Mouse (Mus musculus): ENCODE data around the gene Slc13a2. TPM values are rescaled to one million over a fixed set of nuclear protein-coding genes. Genes with fewer than 3 reads are reported as not detected.

The Slc13a2 gene
- polyA plus RNA-seq, 1 experiment from 2014 or later, result not detected

DNA sequence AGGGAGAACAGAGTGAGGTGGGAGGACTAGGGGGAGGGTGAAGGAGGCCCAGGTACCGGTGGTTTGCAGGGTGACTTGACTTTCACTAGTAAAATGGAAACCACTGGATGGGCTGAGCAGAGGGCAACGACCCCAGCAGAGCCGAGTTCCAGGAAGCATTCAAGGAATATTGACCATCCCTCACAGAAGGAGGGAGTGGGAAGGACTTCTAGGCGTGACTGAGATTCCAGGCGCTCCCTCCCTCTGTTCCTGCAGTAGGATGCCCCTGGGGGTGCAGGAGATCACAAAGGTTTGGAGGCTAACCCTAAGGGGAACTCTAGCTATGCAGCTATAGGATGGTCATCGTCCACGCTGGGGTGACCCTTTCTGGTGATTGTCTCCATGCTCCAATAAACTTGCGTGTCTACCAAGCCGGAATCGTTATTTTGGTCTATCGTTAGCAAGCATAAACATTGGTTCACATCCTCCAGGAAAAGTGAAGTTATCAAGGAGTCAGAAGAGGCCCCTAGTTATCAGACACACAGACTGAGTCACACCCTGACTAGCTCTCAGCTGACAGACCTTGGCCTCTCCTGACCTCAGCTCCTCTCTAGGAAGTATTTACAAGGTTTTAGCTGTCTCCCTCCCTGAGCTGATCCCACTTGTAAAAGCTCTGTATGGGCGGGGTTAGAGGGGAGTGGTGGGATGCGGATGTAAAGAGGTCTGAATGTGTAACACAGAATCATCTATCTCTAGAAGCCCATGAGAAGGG lies 41.4 kb upstream of the Slc13a2 start:
- Histone ChIP-seq H3K4me3 (ENCODE audit: low read depth, low read length) (no peak overlapping the region), H3K9ac (ENCODE audit: low read length) (no peak overlapping the region), H3K9me3 (replicated peaks; ENCODE audit: control insufficient read depth, low read length) (no peaks in the 10 kb centered on the region), H3K4me2 (ENCODE audit: low read length) (no peak overlapping the region), H3K27me3 (replicated peaks; ENCODE audit: control insufficient read depth, insufficient read depth, low read length) (no peaks in the 10 kb centered on the region), H3K36me3 (ENCODE audit: control insufficient read depth, insufficient read depth, low read length) (no peaks in the 10 kb centered on the region), H3K4me1 (ENCODE audit: control insufficient read depth, insufficient read depth, low read length) (peaks cover 6% of the 10 kb centered on the region; the same call in 1 of the 2 replicates), H3K27ac (ENCODE audit: low read depth, low read length) (no peak overlapping the region)
- ATAC-seq (no peak), DNase-seq (ENCODE audit: low spot score) (no peak)
- WGBS, result 73% methylated on average over 13 of the region's 13 CpGs

DNA sequence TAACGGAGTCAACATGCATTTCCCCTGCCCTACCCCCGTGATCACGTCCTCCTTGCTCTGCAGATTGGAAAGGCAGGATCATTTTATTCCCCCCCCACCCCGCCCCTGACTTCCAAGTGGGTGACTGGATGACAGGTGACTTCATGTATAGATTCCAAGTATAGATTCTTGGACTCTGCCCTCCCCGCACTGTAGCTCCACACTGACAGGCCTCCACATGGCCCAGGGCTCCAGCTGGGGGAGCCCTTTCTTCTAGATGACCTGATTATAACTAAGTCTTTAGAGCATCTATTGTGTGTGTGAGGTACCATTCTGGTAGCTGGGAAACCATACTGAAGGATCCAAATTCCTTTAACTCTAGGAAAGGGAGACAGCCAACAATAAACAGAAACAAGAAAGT lies 40.7 kb upstream of the Slc13a2 start:
- Histone ChIP-seq H3K4me2 (ENCODE audit: low read length) (no peak overlapping the region), H3K27ac (ENCODE audit: low read depth, low read length) (no peak overlapping the region), H3K36me3 (ENCODE audit: control insufficient read depth, insufficient read depth, low read length) (no peaks in the 10 kb centered on the region), H3K4me3 (ENCODE audit: low read depth, low read length) (no peak overlapping the region), H3K27me3 (replicated peaks; ENCODE audit: control insufficient read depth, insufficient read depth, low read length) (no peaks in the 10 kb centered on the region), H3K9me3 (replicated peaks; ENCODE audit: control insufficient read depth, low read length) (no peaks in the 10 kb centered on the region), H3K4me1 (ENCODE audit: control insufficient read depth, insufficient read depth, low read length) (peaks cover 6% of the 10 kb centered on the region; the same call in 1 of the 2 replicates), H3K9ac (ENCODE audit: low read length) (no peak overlapping the region)
- no peak for ATAC-seq
- 78% methylated on average over 5 of the region's 5 CpGs for WGBS
- no peak for DNase-seq (ENCODE audit: low spot score)

- Histone ChIP-seq H3K9ac (ENCODE audit: low read length) (no peak overlapping the region), H3K27me3 (replicated peaks; ENCODE audit: control insufficient read depth, insufficient read depth, low read length) (no peaks in the 10 kb centered on the region), H3K9me3 (replicated peaks; ENCODE audit: control insufficient read depth, low read length) (no peaks in the 10 kb centered on the region), H3K27ac (ENCODE audit: low read depth, low read length) (no peak overlapping the region), H3K4me3 (ENCODE audit: low read depth, low read length) (no peak overlapping the region), H3K4me2 (ENCODE audit: low read length) (no peak overlapping the region), H3K4me1 (ENCODE audit: control insufficient read depth, insufficient read depth, low read length) (peaks cover 6% of the 10 kb centered on the region; the same call in 1 of the 2 replicates), H3K36me3 (ENCODE audit: control insufficient read depth, insufficient read depth, low read length) (no peaks in the 10 kb centered on the region)
- 72% methylated on average over 1 of the region's 1 CpGs for WGBS
- ATAC-seq (no peak), DNase-seq (ENCODE audit: low spot score) (no peak)
Observed at GRCm38 (mm10) chr11:78461894-78462293, 39.9 kb upstream of the Slc13a2 start.

GRCm38 (mm10) chr11:78458740-78459139 lies 36.7 kb upstream of the Slc13a2 start:
- Histone ChIP-seq H3K36me3 (ENCODE audit: control insufficient read depth, insufficient read depth, low read length) (no peaks in the 10 kb centered on the region), H3K9ac (ENCODE audit: low read length) (no peak overlapping the region), H3K9me3 (replicated peaks; ENCODE audit: control insufficient read depth, low read length) (no peaks in the 10 kb centered on the region), H3K27ac (ENCODE audit: low read depth, low read length) (no peak overlapping the region), H3K4me3 (ENCODE audit: low read depth, low read length) (no peak overlapping the region), H3K4me1 (ENCODE audit: control insufficient read depth, insufficient read depth, low read length) (no peaks in the 10 kb centered on the region), H3K27me3 (replicated peaks; ENCODE audit: control insufficient read depth, insufficient read depth, low read length) (no peaks in the 10 kb centered on the region), H3K4me2 (ENCODE audit: low read length) (no peak overlapping the region)
- no peak for DNase-seq (ENCODE audit: low spot score)
- WGBS, result 83% methylated on average over 17 of the region's 17 CpGs
- ATAC-seq, result no peak

DNA sequence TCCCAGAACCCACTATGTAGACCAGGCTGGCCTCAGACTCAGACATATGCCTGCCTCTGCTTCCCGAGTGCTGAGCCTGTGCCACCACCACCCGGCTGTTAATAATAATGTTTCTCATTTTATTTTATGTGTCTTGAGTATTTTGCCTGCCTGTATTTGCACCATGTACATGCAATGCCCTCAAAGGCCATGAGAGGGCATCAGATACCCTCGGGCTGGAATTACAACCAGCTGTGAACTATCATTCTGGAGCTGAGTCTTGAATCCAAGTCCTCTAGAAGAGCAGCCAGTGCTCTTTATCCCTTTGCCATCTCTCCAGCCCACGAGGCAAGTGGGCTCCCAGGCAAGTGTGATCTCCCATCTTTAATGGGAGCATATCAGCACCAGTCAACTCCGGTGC lies 33.3 kb upstream of the Slc13a2 start:
- H3K4me2 ChIP-seq (ENCODE audit: low read length), result no peak overlapping the region
- no peaks in the 10 kb centered on the region for H3K27me3 ChIP-seq (replicated peaks; ENCODE audit: control insufficient read depth, insufficient read depth, low read length)
- no peak overlapping the region for H3K4me3 ChIP-seq (ENCODE audit: low read depth, low read length)
- H3K9me3 ChIP-seq (replicated peaks; ENCODE audit: control insufficient read depth, low read length), result no peaks in the 10 kb centered on the region
- H3K36me3 ChIP-seq (ENCODE audit: control insufficient read depth, insufficient read depth, low read length), result no peaks in the 10 kb centered on the region
- 47% methylated on average over 5 of the region's 5 CpGs for WGBS
- no peaks in the 10 kb centered on the region for H3K4me1 ChIP-seq (ENCODE audit: control insufficient read depth, insufficient read depth, low read length)
- ATAC-seq (no peak), DNase-seq (ENCODE audit: low spot score) (peak; percentile 30)
- H3K9ac ChIP-seq (ENCODE audit: low read length), result no peak overlapping the region
- H3K27ac ChIP-seq (ENCODE audit: low read depth, low read length), result no peak overlapping the region

GRCm38 (mm10) chr11:78454276-78454675 lies 32.3 kb upstream of the Slc13a2 start:
- ATAC-seq (no peak), DNase-seq (ENCODE audit: low spot score) (no peak)
- no peak overlapping the region for H3K4me2 ChIP-seq (ENCODE audit: low read length)
- no peaks in the 10 kb centered on the region for H3K36me3 ChIP-seq (ENCODE audit: control insufficient read depth, insufficient read depth, low read length)
- no peaks in the 10 kb centered on the region for H3K9me3 ChIP-seq (replicated peaks; ENCODE audit: control insufficient read depth, low read length)
- no peaks in the 10 kb centered on the region for H3K4me1 ChIP-seq (ENCODE audit: control insufficient read depth, insufficient read depth, low read length)
- H3K27me3 ChIP-seq (replicated peaks; ENCODE audit: control insufficient read depth, insufficient read depth, low read length), result no peaks in the 10 kb centered on the region
- H3K27ac ChIP-seq (ENCODE audit: low read depth, low read length), result no peak overlapping the region
- no peak overlapping the region for H3K4me3 ChIP-seq (ENCODE audit: low read depth, low read length)
- H3K9ac ChIP-seq (ENCODE audit: low read length), result no peak overlapping the region
- 64% methylated on average over 7 of the region's 7 CpGs for WGBS

DNA sequence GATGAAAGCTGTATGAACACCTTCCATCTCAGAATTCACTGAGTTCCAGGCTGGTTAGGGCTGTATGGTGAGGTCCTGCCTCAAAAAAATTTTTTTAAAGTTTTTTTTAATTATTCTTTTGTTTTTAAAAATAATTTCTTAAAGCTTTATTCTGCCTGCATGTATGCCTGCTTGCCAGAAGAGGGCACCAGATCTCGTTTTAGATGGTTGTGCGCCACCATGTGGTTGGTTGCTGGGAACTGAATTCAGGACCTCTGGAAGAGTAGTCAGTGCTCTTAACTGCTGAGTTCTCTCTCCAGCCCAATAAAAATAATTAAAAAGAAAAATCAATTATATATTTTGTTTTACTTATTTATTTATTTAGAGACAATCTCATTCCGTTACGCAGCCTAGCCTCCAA lies 31.7 kb upstream of the Slc13a2 start:
- no peak overlapping the region for H3K27ac ChIP-seq (ENCODE audit: low read depth, low read length)
- no peaks in the 10 kb centered on the region for H3K4me1 ChIP-seq (ENCODE audit: control insufficient read depth, insufficient read depth, low read length)
- no peaks in the 10 kb centered on the region for H3K36me3 ChIP-seq (ENCODE audit: control insufficient read depth, insufficient read depth, low read length)
- 11% methylated on average over 4 of the region's 4 CpGs for WGBS
- H3K9ac ChIP-seq (ENCODE audit: low read length), result no peak overlapping the region
- DNase-seq (ENCODE audit: low spot score) (peak; percentile 75), ATAC-seq (no peak)
- H3K9me3 ChIP-seq (replicated peaks; ENCODE audit: control insufficient read depth, low read length), result no peaks in the 10 kb centered on the region
- H3K27me3 ChIP-seq (replicated peaks; ENCODE audit: control insufficient read depth, insufficient read depth, low read length), result no peaks in the 10 kb centered on the region
- H3K4me3 ChIP-seq (ENCODE audit: low read depth, low read length), result no peak overlapping the region
- H3K4me2 ChIP-seq (ENCODE audit: low read length), result no peak overlapping the region

DNA sequence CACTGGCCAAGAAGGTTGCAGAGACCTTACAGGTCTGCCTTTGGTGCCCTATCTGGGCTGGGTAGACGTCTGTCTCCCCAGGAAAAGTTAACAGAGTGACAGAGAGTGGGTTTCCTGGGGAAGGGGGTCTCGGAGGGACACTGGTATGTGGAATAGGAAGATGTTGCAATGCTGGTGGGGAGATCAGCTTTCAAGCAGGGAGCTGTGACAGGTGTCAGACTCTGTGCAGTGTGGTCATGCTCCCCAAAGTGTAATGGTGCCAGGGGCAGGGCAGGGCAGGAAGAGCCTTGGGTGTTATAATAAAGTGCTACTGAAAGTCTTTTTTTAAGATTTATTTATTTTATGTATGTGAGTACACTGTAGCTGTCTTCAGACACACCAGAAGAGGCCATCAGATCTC lies 28.3 kb upstream of the Slc13a2 start:
- no peak overlapping the region for H3K4me2 ChIP-seq (ENCODE audit: low read length)
- ATAC-seq (no peak), DNase-seq (ENCODE audit: low spot score) (no peak)
- H3K9me3 ChIP-seq (replicated peaks; ENCODE audit: control insufficient read depth, low read length), result no peaks in the 10 kb centered on the region
- no peak overlapping the region for H3K9ac ChIP-seq (ENCODE audit: low read length)
- WGBS, result 62% methylated on average over 2 of the region's 2 CpGs
- H3K27me3 ChIP-seq (replicated peaks; ENCODE audit: control insufficient read depth, insufficient read depth, low read length), result no peaks in the 10 kb centered on the region
- H3K4me3 ChIP-seq (ENCODE audit: low read depth, low read length), result no peak overlapping the region
- no peak overlapping the region for H3K27ac ChIP-seq (ENCODE audit: low read depth, low read length)
- no peaks in the 10 kb centered on the region for H3K4me1 ChIP-seq (ENCODE audit: control insufficient read depth, insufficient read depth, low read length)
- H3K36me3 ChIP-seq (ENCODE audit: control insufficient read depth, insufficient read depth, low read length), result no peaks in the 10 kb centered on the region

DNA sequence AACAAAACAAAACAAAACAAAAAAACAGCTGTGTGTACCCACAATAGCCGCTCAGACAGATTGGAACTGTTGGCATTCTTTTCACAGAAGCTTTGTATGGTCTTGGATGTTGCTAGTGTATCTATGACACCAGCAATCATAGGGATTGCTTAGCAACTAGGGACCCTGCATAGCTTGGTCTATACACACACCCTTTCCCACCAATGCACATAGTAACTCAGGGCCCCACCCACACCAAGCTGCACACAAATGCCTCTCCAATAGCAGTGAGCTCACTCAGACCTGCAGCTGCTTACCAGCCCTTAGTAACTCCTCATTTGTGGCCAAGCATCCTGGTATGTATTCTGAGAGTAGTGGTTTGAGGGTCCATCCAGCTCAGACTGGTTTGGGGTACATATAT lies 26.2 kb upstream of the Slc13a2 start:
- no peaks in the 10 kb centered on the region for H3K27me3 ChIP-seq (replicated peaks; ENCODE audit: control insufficient read depth, insufficient read depth, low read length)
- H3K4me2 ChIP-seq (ENCODE audit: low read length), result no peak overlapping the region
- H3K36me3 ChIP-seq (ENCODE audit: control insufficient read depth, insufficient read depth, low read length), result no peaks in the 10 kb centered on the region
- no peaks in the 10 kb centered on the region for H3K4me1 ChIP-seq (ENCODE audit: control insufficient read depth, insufficient read depth, low read length)
- no peak for ATAC-seq
- H3K27ac ChIP-seq (ENCODE audit: low read depth, low read length), result no peak overlapping the region
- DNase-seq (ENCODE audit: low spot score), result no peak
- H3K4me3 ChIP-seq (ENCODE audit: low read depth, low read length), result no peak overlapping the region
- WGBS, result 80% methylated on average over 1 of the region's 1 CpGs
- H3K9me3 ChIP-seq (replicated peaks; ENCODE audit: control insufficient read depth, low read length), result no peaks in the 10 kb centered on the region
- no peak overlapping the region for H3K9ac ChIP-seq (ENCODE audit: low read length)
